Mouse (Mus musculus) gastrocnemius, adult 8-10 months (tissue): Measurements from ENCODE around the gene Tmem262. TPM values are rescaled to one million over a fixed set of nuclear protein-coding genes. Genes with fewer than 3 reads are reported as not detected.
A peak's percentile ranks its signal among the peaks of the same experiment; 100 is the strongest.

Experiments
- DNase-seq, 2 experiments: peaks; one replicate each; pipeline ENCODE4 v3.0.0; 2022; ENCODE audit warnings: low spot score in 2 of 2
- microRNA-seq: library from miRNA; unstranded; fragments of <30 nt; microRNA quantifications from one replicate; pipeline ENCODE4 v1.2.0, GENCODE M21; 2022
- total RNA-seq, 4 experiments: library from RNA; stranded (reverse); gene quantifications; 2 replicates each; pipeline ENCODE4 v1.2.4; 2022

Tmem262 gene
- total RNA-seq, 4 experiments from 2014 or later: not detected

DNA sequence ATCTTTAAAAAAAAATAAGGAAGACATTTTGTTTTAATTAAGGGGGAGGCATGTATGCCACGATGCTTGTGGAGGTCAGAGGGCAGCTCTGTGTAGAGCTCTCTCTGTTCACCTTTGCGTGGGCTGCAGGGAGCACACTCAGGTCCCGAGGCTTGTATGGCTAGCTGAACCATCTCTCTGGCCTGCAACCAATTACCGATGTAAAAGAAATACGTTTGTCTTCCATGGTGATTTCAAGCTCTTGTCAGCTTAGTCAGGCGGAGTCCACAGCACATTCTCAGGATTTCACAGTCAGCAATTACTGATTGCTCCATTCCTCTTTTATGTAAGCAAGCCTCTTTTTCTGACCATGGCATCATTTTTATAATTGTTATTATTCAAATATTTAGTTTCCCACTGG lies 21.4 kb downstream of the Tmem262 start:
- DNase-seq: no peak

DNA sequence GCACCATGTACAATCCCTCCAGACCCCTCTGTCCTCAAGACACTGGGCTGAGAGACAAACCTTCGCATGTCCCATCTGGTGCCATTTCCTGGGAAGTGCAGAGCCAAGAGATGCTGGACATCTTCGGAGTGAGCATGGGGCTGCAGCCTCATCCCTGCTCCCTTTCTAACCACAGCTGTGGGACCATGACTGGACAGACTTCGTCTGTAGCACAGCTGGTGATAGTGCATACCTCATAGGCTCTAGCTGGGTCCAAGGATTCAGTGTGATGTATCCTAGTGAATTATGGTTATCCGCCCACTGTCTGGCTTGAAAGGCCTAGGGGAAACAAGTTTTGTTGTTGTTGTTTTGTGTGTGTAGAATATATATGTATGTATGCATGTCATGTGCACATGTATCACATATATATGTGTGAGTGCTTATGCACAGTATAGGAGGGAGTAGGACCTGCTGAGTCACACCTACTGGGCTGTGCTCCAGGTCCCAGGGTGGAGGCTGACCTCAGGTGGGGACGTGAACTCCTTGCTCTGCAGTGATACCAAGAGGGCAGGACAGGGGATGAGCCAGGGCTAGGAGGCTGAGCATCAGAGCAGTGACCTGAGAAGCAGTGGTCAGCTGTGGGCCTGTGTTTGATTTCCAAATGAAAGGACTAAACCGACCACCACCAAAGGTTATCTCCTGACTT lies 22.5 kb downstream of the Tmem262 start:
- no peak for DNase-seq

DNA sequence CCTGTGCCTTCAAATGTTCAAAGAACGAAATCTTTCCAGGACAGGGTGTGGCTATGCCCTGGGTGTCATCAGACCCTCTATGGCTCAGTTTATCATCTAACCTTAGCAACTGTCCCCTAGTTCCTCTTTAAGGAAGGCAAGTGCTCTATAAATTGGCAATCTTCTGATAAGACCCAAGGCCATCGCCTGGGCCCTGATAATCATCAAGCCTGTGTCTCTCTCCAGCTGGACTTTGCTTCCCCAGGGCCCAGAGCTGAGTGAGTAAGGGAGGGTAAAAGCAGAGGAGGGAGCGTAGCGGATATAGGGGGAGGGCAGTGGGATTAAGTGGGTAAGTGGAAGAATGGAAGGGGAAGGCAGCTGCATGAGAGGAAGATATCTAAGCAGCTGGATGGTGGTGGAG lies 24.6 kb downstream of the Tmem262 start:
- DNase-seq: no peak

DNA sequence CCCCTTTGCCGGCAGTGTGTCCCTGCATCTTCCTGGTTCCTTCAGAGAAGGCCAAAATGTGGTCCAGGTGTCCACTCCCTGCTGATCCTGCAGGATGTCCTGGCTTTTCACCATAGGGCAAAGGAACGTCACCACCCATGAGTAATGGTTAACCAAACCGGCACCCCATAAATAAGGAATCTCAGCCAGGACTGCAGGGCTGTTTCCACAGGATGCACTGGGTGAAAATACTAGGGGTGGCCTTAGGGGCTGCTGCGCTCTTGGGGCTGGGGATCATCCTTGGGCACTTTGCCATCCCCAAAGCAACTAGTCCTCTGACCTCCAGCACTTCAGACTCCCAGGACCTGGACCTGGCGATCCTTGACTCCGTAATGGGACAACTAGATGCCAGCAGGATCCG lies 25.8 kb downstream of the Tmem262 start, which contains the start of gene Naaladl1:
Gene Naaladl1, plus strand, starts transcription at position 197 of the 400 bp plus-strand sequence.
- DNase-seq: no peak

DNA sequence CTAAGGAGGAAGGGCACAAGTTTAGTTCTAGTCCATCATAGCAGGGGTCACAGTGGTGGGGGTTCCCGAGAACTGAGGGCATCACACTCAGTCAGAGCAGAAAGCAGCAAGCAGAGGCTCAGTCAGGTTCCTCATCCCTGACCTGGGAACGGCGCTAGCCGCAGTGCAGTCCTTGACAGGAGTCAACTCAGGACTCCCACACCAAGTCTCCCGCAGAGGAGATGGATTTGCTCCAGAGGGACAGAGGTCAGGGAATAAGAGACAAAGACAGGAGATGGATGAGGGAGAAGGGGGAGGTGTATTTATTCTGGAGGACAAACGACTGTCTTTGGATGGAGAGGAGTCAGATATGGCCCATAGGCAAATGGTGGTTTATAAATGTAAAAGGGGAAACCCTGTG lies 33.3 kb downstream of the Tmem262 start:
- no peak for DNase-seq

DNA sequence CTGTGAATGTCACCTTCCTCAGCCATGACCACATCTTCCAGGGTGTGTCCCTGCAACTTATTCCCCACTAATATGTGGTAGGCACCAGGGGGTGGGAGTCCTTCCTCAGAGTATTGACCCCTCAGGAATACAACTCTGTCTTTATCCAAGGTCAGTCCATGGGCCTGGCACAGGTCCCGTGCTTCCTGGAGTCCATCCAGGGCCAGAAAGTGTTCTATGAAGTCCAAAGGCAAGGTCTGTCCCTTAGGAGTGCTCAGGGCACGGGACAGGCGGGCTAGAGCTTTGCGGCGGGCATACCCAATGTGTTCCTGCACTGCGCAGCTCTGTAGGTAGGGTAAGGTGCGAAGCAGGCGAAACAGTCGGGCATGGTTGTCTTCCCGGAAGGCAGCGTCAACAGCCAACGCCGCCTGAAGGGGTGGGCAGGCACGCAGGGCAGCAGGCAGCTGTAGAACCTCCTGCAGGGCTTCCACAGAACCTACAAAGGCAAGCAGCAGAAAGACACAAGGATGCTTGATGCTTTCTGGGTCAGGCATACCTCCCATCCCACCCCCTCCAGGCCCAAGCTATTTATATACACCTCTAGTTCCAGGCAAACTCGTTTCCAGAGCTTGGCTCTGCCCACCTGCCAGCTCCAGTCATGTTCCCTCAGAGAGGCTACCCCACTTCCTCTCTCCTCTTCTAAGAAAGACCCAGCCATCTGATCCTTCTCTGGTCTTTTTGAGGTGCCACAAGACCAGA lies 36.4 kb downstream of the Tmem262 start:
- no peak for DNase-seq

DNA sequence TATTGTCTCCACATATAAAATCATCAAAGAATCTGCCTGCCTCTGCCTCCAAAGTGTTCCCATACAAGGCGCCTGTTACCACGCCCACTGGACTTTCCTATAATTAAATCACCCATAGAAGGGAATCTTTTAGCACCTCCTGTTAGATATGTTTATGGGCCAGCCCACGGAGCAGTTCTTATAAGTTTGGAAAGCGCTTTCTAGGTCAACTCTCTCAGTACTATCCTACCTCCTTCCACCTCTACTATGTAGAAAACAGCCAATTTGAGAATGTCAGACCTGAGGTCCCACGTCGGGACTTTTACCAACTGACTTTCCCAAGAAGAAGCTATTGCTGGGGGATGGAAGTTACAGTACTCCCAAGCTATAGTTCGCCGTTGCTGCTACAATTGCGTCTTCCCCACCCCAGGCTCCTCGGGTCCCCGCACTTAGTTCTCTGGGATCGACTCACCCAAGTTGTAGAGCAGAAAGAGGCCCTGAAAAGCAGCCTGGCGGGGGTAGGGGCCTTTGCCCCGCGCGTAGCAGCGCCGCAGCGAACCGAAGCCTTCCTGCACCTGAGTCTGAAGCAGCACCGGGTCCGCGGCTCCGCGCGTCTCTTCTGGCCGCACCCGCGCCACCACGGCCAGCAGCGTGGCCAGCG lies 37.6 kb downstream of the Tmem262 start:
- DNase-seq: no peak

DNA sequence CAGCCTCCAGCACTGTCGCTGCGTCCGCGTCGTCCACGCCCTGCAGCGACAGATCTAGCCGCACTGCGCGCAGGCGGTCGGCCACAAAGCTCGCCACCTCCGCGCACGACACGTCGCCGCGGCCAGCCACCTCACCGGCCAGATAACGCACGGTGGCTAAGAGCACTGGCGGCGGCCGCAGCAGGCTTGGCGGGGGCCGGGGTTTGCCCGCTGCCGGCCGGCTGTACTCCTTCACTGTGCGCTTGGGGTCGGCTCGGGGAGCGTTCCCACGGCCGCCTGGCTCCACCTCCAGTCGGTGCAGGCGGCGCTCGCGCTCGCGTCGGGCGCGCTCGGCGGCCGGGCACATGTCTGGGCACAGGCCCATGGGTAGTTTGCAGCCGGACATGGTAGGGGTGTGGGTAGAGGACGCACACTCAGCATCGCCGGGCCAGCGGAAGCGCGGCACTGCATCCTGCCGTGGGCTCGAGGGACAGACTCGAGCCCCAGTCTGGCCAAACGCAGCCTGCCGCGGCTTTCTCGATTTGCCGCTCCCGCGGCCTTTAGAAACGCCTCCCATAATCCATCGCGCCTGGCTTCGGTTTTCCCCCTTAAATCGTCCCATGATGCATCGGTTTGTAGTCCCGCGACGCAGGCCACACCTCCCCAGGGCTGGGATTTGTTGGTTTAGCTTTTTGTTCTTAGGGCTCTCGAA lies 38.3 kb downstream of the Tmem262 start, which contains the start of gene Sac3d1:
Gene Sac3d1, minus strand, starts transcription at position 665 of the 691 bp plus-strand sequence.
- peak; percentile 76 to 79 for DNase-seq

DNA sequence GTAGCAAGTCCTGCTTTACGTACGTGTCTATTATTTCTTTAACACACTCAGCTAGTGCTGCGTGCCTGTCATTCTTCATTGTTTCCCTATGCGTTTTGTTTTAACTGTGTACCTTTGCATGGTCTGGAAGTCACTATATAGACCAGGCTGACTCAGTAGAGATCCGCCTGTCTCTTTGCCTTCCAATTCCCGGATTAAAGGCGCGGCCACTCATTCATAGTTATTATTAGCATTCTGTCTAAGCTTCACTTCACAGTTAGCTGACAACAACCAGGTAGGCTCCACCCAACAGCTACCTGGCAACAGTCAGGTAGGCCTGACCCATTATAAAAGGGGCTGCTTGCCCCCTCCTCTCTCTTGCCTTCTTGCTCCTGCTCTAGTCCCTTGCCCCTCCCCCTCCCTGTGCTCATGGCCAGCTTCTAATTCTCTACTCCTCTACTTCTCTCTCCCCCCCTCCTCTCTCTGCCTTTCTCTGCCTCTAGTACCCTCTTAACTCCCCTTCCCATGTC lies 38.9 kb downstream of the Tmem262 start:
- DNase-seq: no peak

DNA sequence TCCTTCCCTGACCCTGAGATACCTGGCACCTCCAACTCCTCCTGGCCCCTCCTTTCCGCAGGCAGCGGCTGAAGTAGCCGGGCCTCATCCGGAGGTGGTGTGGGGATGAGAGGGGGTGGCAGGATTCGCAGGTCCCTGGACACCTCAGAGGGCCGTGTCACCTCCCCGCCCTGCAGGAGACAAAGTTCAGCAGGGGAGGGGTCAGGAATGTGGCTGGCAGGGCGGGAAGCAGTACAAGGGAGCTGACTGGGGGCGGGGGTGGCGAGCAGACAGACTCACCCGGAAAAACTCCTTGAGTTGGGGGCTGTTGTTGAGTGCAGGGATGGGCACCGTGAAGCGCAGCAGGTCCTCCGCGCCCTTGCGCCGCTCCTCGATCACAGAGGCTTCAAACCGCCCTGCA lies 41.9 kb downstream of the Tmem262 start:
- DNase-seq: no peak

DNA sequence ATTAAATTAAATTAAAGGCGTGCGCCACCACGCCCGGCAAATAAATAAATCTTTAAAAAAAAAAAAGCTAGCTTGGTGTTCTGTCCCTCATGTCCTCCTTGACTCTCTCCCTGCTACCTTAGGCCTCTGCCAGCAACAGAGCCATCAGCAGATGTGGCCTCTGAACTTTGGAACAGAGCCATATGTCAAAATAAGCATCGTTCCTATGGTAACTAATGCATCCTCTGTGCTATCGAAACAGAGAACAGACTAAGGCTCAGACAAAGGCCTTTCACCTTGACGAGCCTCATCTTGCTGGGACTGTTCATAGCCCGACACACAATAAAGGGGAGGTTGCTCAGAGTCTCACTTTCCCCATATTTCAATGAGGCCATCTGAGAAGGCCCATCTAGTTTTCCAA lies 43.5 kb downstream of the Tmem262 start:
- DNase-seq: no peak

DNA sequence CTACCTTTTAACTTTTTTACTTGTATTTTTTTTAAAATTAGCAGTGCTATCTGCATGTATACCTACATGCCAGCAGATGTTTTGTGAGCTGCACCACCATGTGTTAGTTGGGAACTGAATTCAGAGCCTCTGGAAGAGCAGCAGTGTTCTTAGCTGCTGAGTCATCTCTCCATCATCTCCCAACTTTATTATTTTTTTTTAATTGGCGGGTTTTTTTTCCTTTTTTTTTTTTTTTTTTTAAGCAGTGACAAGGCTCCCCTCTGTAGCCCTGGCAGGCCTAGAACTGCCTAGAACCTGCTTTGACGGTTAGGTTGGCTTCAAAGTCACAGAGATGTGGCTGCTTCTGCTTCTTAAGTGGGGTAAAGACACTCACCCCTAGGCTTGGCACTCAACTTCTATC lies 45.1 kb downstream of the Tmem262 start:
- no peak for DNase-seq

DNA sequence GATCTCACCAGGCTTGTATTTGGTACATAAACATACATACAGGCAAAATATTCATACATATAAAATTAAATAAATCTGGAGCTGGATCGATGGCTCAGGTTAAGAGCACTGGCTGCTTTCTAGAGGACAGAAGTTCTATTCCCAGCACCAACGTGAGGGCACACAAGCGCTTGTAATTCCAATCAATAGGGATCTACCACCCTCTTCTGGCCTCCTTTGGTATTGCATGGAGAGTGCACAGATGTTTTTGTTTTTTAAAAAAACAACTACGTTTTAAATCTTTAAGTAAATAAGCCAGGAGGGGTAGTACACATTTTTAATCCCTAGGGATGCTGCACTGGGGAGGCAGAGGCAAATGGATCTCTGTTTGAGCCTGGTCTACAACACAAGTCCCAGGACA lies 46.5 kb downstream of the Tmem262 start:
- DNase-seq: no peak

DNA sequence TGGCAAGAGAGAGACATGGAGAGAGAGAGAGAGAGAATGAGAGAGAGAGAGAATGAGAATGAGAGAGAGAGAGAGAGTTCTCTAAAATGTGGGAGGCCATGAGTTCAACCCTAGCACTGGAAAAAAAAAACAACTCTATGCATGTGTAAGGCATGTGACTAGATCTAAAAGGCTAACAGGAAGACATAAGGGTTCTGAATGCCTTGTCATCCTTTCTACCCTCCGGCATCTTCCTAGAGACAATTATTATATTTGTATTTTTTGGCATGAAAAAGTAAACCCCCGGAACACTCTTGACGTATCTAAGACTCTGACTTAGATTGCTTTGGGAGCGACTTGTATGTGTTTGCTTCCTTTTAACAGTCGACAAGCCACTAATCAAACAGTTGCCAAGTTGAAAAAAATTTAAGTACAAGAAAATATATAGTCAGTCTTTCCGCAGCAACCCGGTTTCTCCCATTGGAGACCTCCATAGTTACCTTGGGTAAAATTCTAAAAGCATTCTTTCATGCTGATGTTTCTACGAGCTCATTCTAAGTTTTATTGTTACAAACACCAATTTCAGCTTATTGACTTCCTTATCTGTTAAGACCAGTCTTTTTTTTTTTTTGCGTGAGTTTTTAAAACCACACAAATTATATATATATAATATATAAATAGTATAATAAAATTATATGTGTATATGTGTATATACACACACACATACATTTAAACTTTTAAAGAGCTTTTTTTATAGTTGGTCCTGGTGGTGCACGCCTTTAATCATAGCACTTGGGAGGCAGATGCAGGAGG lies 47.2 kb downstream of the Tmem262 start:
- no peak for DNase-seq

DNA sequence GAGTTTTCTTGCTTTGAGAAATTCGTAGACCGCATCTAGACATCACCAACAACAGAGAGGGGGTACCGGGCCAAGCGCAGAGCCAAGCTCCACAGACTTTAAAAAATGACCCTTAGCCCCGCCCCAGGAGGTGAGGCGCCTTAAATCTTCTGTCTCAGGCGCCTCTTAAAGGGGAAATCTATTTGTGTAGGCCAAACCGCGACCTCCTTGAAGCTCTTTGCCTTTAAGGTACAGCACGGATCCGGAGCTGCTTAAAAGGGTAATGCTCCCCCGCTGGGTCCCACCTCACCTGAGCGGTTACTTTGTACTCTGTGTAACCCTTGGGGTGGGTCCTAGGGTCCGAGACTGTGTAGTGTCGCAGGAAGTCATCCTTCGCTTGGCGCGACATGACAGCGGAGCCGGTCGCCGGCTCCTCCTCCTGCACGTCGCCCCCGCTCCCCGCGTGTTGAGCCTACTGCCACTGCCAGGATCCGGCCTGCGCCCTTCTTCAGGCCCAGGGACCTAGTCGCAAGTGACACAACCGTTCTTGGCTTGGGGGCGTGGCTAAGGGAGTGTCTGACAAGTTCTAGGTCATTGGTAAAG lies 48.0 kb downstream of the Tmem262 start, which contains the start of gene Snx15:
Gene Snx15, minus strand, starts transcription at position 545 of the 582 bp plus-strand sequence.
- DNase-seq: peak; percentile 93 to 96

Small RNA genes within 50 kb of the gene (microRNA-seq; reads per million reads assigned to microRNA genes)
- gene Mir6988: not detected

Other genes starting within 250 kb of the Tmem262 start
- gene Frmd8, start 204.8 kb upstream of the Tmem262 start, total RNA-seq: 1 to 10 TPM; 2.7 to 4.5 (median 3.0) TPM
- gene Slc25a45, start 202.2 kb upstream of the Tmem262 start, total RNA-seq: 1 to 10 TPM in 3 of 4 experiments, under 1 TPM in 1; 0.80 to 1.3 (median 1.1) TPM
- gene Tigd3, start 185.9 kb upstream of the Tmem262 start, total RNA-seq: under 1 TPM; 0.12 to 0.34 (median 0.26) TPM
- gene Dpf2, start 167.0 kb upstream of the Tmem262 start, total RNA-seq: 10 to 100 TPM; 70.5 to 97.8 (median 77.4) TPM
- 1 to 10 TPM; 8.6 to 9.9 (median 8.7) TPM for gene Cdc42ep2, start 155.2 kb upstream of the Tmem262 start, total RNA-seq
- gene Pola2, start 115.8 kb upstream of the Tmem262 start, total RNA-seq: 1 to 10 TPM; 4.5 to 9.4 (median 7.2) TPM
- not detected for gene Slc22a20, start 93.9 kb upstream of the Tmem262 start, total RNA-seq
- gene Capn1, start 64.1 kb upstream of the Tmem262 start, total RNA-seq: 100 to 1,000 TPM in 1 of 4 experiments, 10 to 100 TPM in 3; 85.0 to 113 (median 89.0) TPM
- gene Syvn1, start 33.5 kb upstream of the Tmem262 start, total RNA-seq: 10 to 100 TPM; 14.5 to 19.6 (median 18.7) TPM
- 10 to 100 TPM; 21.2 to 23.0 (median 22.3) TPM for gene Mrpl49, start 22.2 kb upstream of the Tmem262 start, total RNA-seq
- gene Fau, start 22.2 kb upstream of the Tmem262 start, total RNA-seq: 100 to 1,000 TPM; 428 to 532 (median 479) TPM
- 10 to 100 TPM; 10.2 to 11.3 (median 11.0) TPM for gene Znhit2, start 18.8 kb upstream of the Tmem262 start, total RNA-seq
- gene Tm7sf2, start 11.7 kb upstream of the Tmem262 start, total RNA-seq: 1 to 10 TPM; 2.5 to 5.5 (median 4.0) TPM
- 10 to 100 TPM; 17.0 to 23.5 (median 20.4) TPM for gene Vps51, start 2.8 kb upstream of the Tmem262 start, total RNA-seq
- gene Gm28374, start 2.2 kb downstream of the Tmem262 start, total RNA-seq: not detected
- 10 to 100 TPM; 11.0 to 15.0 (median 11.7) TPM for gene Zfpl1, start 4.9 kb downstream of the Tmem262 start, total RNA-seq
- gene Cdca5, start 5.0 kb downstream of the Tmem262 start, total RNA-seq: not detected
- not detected for gene AC131692.1, start 14.4 kb downstream of the Tmem262 start, total RNA-seq
- not detected for gene Naaladl1, start 25.7 kb downstream of the Tmem262 start, total RNA-seq
- gene Sac3d1, start 38.6 kb downstream of the Tmem262 start, total RNA-seq: 10 to 100 TPM in 3 of 4 experiments, 1 to 10 TPM in 1; 8.8 to 11.4 (median 11.3) TPM
- gene Snx15, start 48.3 kb downstream of the Tmem262 start, total RNA-seq: 10 to 100 TPM in 2 of 4 experiments, 1 to 10 TPM in 2; 8.0 to 10.9 (median 9.7) TPM
- gene Batf2, start 61.0 kb downstream of the Tmem262 start, total RNA-seq: under 1 TPM; 0.24 to 0.44 (median 0.41) TPM
- 10 to 100 TPM; 68.5 to 81.8 (median 69.9) TPM for gene Arl2, start 61.5 kb downstream of the Tmem262 start, total RNA-seq
- gene Majin, start 104.4 kb downstream of the Tmem262 start, total RNA-seq: not detected
- gene Gpha2, start 146.3 kb downstream of the Tmem262 start, total RNA-seq: not detected
- gene Ppp2r5b, start 155.8 kb downstream of the Tmem262 start, total RNA-seq: 10 to 100 TPM; 34.2 to 39.2 (median 36.4) TPM
- 10 to 100 TPM; 16.5 to 18.9 (median 18.6) TPM for gene Atg2a, start 161.6 kb downstream of the Tmem262 start, total RNA-seq
- 10 to 100 TPM; 24.1 to 29.2 (median 26.5) TPM for gene Ehd1, start 196.7 kb downstream of the Tmem262 start, total RNA-seq
- 10 to 100 TPM in 1 of 4 experiments, 1 to 10 TPM in 3; 7.6 to 11.5 (median 8.5) TPM for gene Cdc42bpg, start 226.4 kb downstream of the Tmem262 start, total RNA-seq